Comparison of ENCODE assay signal across 8 mouse cellular contexts in the genomic region with DNA sequence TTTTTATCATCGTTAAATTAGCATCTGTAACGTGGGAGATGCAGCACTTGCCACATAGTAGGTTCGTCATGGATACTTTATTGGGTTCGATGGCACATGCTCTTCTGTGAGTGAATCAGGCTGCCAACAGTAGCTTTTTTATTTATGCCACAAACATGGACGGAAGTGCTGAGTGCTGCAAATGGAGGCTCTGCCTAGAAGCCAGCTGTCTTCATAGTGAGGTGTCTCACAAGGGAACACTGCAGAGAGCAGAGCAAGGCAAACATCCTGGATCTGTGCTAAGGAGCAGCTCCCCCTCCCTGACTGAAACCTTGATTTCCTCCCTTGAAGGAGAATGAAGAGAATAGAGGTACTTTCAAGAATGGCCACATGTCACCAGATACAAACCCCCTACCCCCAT.
DNase-seq lines count a peak whose midpoint lies in the region; ATAC-seq lines count a peak whose summit lies in the region.

No protein-coding gene starts in this region.

- no peak overlapping the region for H3K4me3 ChIP-seq in hindbrain, embryonic 15.5 days
- H3K4me3 ChIP-seq in midbrain, embryonic 16.5 days (ENCODE audit: low read depth, low read length) = no peak overlapping the region

- no peaks in the 10 kb centered on the region for H3K27me3 ChIP-seq in hindbrain, embryonic 15.5 days
- H3K27me3 ChIP-seq in midbrain, embryonic 16.5 days (ENCODE audit: control insufficient read depth, insufficient read depth, low read depth, low read length) = no peaks in the 10 kb centered on the region

- WGBS in hindbrain, embryonic 15.5 days = 56% methylated on average over 5 of the region's 5 CpGs
- 59% methylated on average over 5 of the region's 5 CpGs for WGBS in midbrain, embryonic 16.5 days

- H3K4me1 ChIP-seq in hindbrain, embryonic 15.5 days (replicated peaks) = peaks cover 15% of the 10 kb centered on the region; the same call in 1 of the 2 replicates
- peaks cover 8% of the 10 kb centered on the region for H3K4me1 ChIP-seq in midbrain, embryonic 16.5 days (ENCODE audit: control insufficient read depth, insufficient read depth, low read length)

- 0 out of 2 replicates have a peak, but pooled peaks have one; percentile 61 for ATAC-seq in hindbrain, embryonic 15.5 days (ENCODE audit: low FRiP score, low read depth)
- peak; percentile 52; the same call in 1 of the 2 replicates for ATAC-seq in midbrain, embryonic 16.5 days

- H3K36me3 ChIP-seq in hindbrain, embryonic 15.5 days = no peaks in the 10 kb centered on the region
- no peaks in the 10 kb centered on the region for H3K36me3 ChIP-seq in midbrain, embryonic 16.5 days (ENCODE audit: control insufficient read depth, insufficient read depth, low read length)

- intact Hi-C loops in left cerebral cortex, postnatal 4 days (cut with DNase I) = no loop called here

- peak; percentile 44 for DNase-seq in embryo, embryonic 10 days (ENCODE audit: low spot score)
- no peak for DNase-seq in embryo, embryonic 9.5 days (ENCODE audit: extremely low spot score)
- DNase-seq in left cerebral cortex, postnatal 4 days = peak; percentile 4
- no peak for DNase-seq in left cerebral cortex, adult 18-20 months (ENCODE audit: low spot score in 2 of 2)
- no peak for DNase-seq in ovary, adult 18-20 months (ENCODE audit: low spot score)
- no peak for DNase-seq in cerebellum, adult 8-10 months

- H3K9me3 ChIP-seq in hindbrain, embryonic 15.5 days = no peaks in the 10 kb centered on the region
- H3K9me3 ChIP-seq in midbrain, embryonic 16.5 days (replicated peaks; ENCODE audit: control insufficient read depth, low read length, poor library complexity, severe bottlenecking) = no peaks in the 10 kb centered on the region

- H3K27ac ChIP-seq in hindbrain, embryonic 15.5 days (replicated peaks) = no peak overlapping the region
- no peak overlapping the region for H3K27ac ChIP-seq in midbrain, embryonic 16.5 days (ENCODE audit: low read length)

- H3K9ac ChIP-seq in hindbrain, embryonic 15.5 days = no peak overlapping the region
- no peak overlapping the region for H3K9ac ChIP-seq in midbrain, embryonic 16.5 days (ENCODE audit: low read depth, low read length)

- H3K4me2 ChIP-seq in hindbrain, embryonic 15.5 days = 0 out of 2 replicates have a peak overlapping the region, but pooled peaks have one; percentile 18
- H3K4me2 ChIP-seq in midbrain, embryonic 16.5 days (ENCODE audit: low read length) = no peak overlapping the region; the same call in 1 of the 2 replicates

Comparison
In these comparisons a context has a peak if more than half of its experiments do, and no peak if none do; other contexts are left out.
1. DNase-seq: peak in embryo, embryonic 10 days (single experiment) and left cerebral cortex, postnatal 4 days (single experiment); none in embryo, embryonic 9.5 days (single experiment), left cerebral cortex, adult 18-20 months (0 of 2), ovary, adult 18-20 months (single experiment) and cerebellum, adult 8-10 months (single experiment).